Mouse (Mus musculus): Measurements from ENCODE around the gene Arf3.

GRCm38 (mm10) chr15:98775533-98775932 lies 12.5 kb upstream of the Arf3 start:
- TF ChIP-seq CTCF (IDR thresholded peaks at IDR 0.05; ENCODE audit: low read depth, low read length), result no peak
- TF ChIP-seq POLR2A (IDR thresholded peaks at IDR 0.05; ENCODE audit: extremely low read depth, insufficient read depth, low read length), result no peak

Data from liver, adult 2 months (tissue).